In genomic region chr19:36833788-36834531, GRCm38 (mm10) we compare ENCODE assay signal across 8 mouse cellular contexts. TPM values are rescaled to one million over a fixed set of nuclear protein-coding genes. Genes with fewer than 3 reads are reported as not detected.
DNase-seq lines count a peak whose midpoint lies in the region; ATAC-seq and TF ChIP-seq lines count a peak whose summit lies in the region.

Gene Tnks2, plus strand, starts transcription at chr19:36834232.

- H3K4me2 ChIP-seq in forebrain, embryonic 16.5 days (ENCODE audit: low read length) = peak within 1 kb of the TSS; percentile 98
- H3K4me2 ChIP-seq in lung, embryonic 14.5 days = peak within 1 kb of the TSS; percentile 74

- peaks cover 2% of the 10 kb centered on the region; the same call in 1 of the 2 replicates for H3K36me3 ChIP-seq in ES-E14 (ENCODE audit: control insufficient read depth, insufficient read depth, low read length, poor library complexity, severe bottlenecking)
- no peaks in the 10 kb centered on the region for H3K36me3 ChIP-seq in forebrain, embryonic 16.5 days (ENCODE audit: control insufficient read depth, insufficient read depth)
- H3K36me3 ChIP-seq in lung, embryonic 14.5 days (ENCODE audit: insufficient read depth) = peaks cover 10% of the 10 kb centered on the region; the same call in 1 of the 2 replicates
- no peaks in the 10 kb centered on the region for H3K36me3 ChIP-seq in thymus, adult 2 months (ENCODE audit: control insufficient read depth, insufficient read depth, low read length)

- intact Hi-C loops in heart, postnatal 36 days (cut with DNase I) = loop anchor here (2.0 to 5.0 kb wide), 2 partner anchors 15 to 83 kb away; partner anchors contain the start of gene Fgfbp3

- peak; percentile 95 for DNase-seq in ES-E14 (ENCODE audit: low read depth, low spot score)
- peak; percentile 96 for DNase-seq in cerebellum, adult 11-12 months
- DNase-seq in heart, postnatal 36 days = peak; percentile 95 to 96
- DNase-seq in layer of hippocampus, adult 2 months (ENCODE audit: low spot score in 2 of 2) = peak; percentile 94 to 97
- peak; percentile 99 for DNase-seq in lung, embryonic 14.5 days
- peak; percentile 95 for DNase-seq in thymus, adult 2 months

- ATAC-seq in forebrain, embryonic 16.5 days = peak; percentile 95
- peak; percentile 96 for ATAC-seq in lung, embryonic 14.5 days (ENCODE audit: insufficient read depth)

- H3K4me3 ChIP-seq in ES-E14 (ENCODE audit: insufficient read depth in 1 of 2, low read depth in 1 of 2, low read length in 2 of 2, poor library complexity in 1 of 2, severe bottlenecking in 1 of 2) = peak within 1 kb of the TSS; percentile 94 to 96
- H3K4me3 ChIP-seq in forebrain, embryonic 16.5 days (replicated peaks; ENCODE audit: low read length) = peak within 1 kb of the TSS; percentile 96
- H3K4me3 ChIP-seq in layer of hippocampus, adult 2 months = peak within 1 kb of the TSS; percentile 90
- peak within 1 kb of the TSS; percentile 99 for H3K4me3 ChIP-seq in lung, embryonic 14.5 days (ENCODE audit: low read depth, low read length)
- peak within 1 kb of the TSS; percentile 98 for H3K4me3 ChIP-seq in olfactory bulb, adult 2 months (ENCODE audit: insufficient read depth, low read depth, low read length)
- H3K4me3 ChIP-seq in thymus, adult 2 months (ENCODE audit: control insufficient read depth, insufficient read depth, low read length) = peak within 1 kb of the TSS; percentile 91

- in situ Hi-C loops in ES-E14 (cut with MboI; ENCODE audit: low sequenced_read_pairs in 2 of 2, unreplicated experiment in 2 of 2) = no loop called here

- TF ChIP-seq CTCF in layer of hippocampus, adult 2 months (conservative IDR thresholded peaks at IDR 0.05) = no peak
- no peak for TF ChIP-seq CTCF in lung, embryonic 14.5 days (IDR thresholded peaks at IDR 0.05; ENCODE audit: low read depth)
- TF ChIP-seq CTCF in olfactory bulb, adult 2 months (IDR thresholded peaks at IDR 0.05; ENCODE audit: insufficient read depth, low read depth, low read length) = no peak
- peak; percentile 77; the same call in 1 of the 2 replicates for TF ChIP-seq CTCF in thymus, adult 2 months (IDR thresholded peaks at IDR 0.05; ENCODE audit: borderline replicate concordance, control insufficient read depth, extremely low read depth, insufficient read depth, low read length, poor library complexity)

- WGBS in forebrain, embryonic 16.5 days = 0% methylated on average over 61 of the region's 73 CpGs
- WGBS in lung, embryonic 14.5 days = under 1% methylated on average over 73 of the region's 73 CpGs
- under 1% methylated on average over 73 of the region's 73 CpGs for WGBS in olfactory bulb, adult 2 months
- WGBS in thymus, adult 2 months = under 1% methylated on average over 73 of the region's 73 CpGs

- H3K4me1 ChIP-seq in ES-E14 (ENCODE audit: control insufficient read depth in 2 of 2, insufficient read depth in 2 of 2, low read length in 2 of 2, poor library complexity in 1 of 2) = peaks cover 0 to 5% of the 10 kb centered on the region in 2 experiments; a peak in 2 of 4 replicates
- peaks cover 20% of the 10 kb centered on the region for H3K4me1 ChIP-seq in forebrain, embryonic 16.5 days (replicated peaks; ENCODE audit: control insufficient read depth, insufficient read depth, low read length)
- H3K4me1 ChIP-seq in lung, embryonic 14.5 days (ENCODE audit: insufficient read depth) = no peaks in the 10 kb centered on the region
- H3K4me1 ChIP-seq in olfactory bulb, adult 2 months (ENCODE audit: control insufficient read depth, insufficient read depth, low read length) = peaks cover 8% of the 10 kb centered on the region
- peaks cover 9% of the 10 kb centered on the region for H3K4me1 ChIP-seq in thymus, adult 2 months (replicated peaks; ENCODE audit: control insufficient read depth, insufficient read depth, low read length)

- H3K9ac ChIP-seq in ES-E14 (ENCODE audit: insufficient read depth, low read depth, low read length, poor library complexity, severe bottlenecking) = peak within 1 kb of the TSS; percentile 95
- H3K9ac ChIP-seq in forebrain, embryonic 16.5 days (replicated peaks; ENCODE audit: low read depth, low read length) = peak within 1 kb of the TSS; percentile 96
- H3K9ac ChIP-seq in lung, embryonic 14.5 days = peak within 1 kb of the TSS; percentile 99

- TF ChIP-seq POLR2A in olfactory bulb, adult 2 months (IDR thresholded peaks at IDR 0.05; ENCODE audit: insufficient read depth, low read depth, low read length) = peak; percentile 94
- peak; percentile 94 for TF ChIP-seq POLR2A in thymus, adult 2 months (IDR thresholded peaks at IDR 0.05; ENCODE audit: control insufficient read depth, extremely low read depth, insufficient read depth, low read length, poor library complexity)

- no peaks in the 10 kb centered on the region for H3K27me3 ChIP-seq in forebrain, embryonic 16.5 days (replicated peaks; ENCODE audit: control insufficient read depth, insufficient read depth, low read length)
- no peaks in the 10 kb centered on the region for H3K27me3 ChIP-seq in lung, embryonic 14.5 days (ENCODE audit: insufficient read depth, low read length)
- no peaks in the 10 kb centered on the region for H3K27me3 ChIP-seq in thymus, adult 2 months (ENCODE audit: control insufficient read depth, insufficient read depth, low read length)

- peak within 1 kb of the TSS; percentile 87 for H3K27ac ChIP-seq in ES-E14 (ENCODE audit: insufficient read depth, low read depth, low read length, poor library complexity, severe bottlenecking)
- peak within 1 kb of the TSS; percentile 93 for H3K27ac ChIP-seq in forebrain, embryonic 16.5 days (ENCODE audit: low read length)
- H3K27ac ChIP-seq in layer of hippocampus, adult 2 months = peak within 1 kb of the TSS; percentile 95
- H3K27ac ChIP-seq in lung, embryonic 14.5 days (ENCODE audit: low read depth) = peak within 1 kb of the TSS; percentile 96
- peak within 1 kb of the TSS; percentile 92 for H3K27ac ChIP-seq in olfactory bulb, adult 2 months (ENCODE audit: insufficient read depth, low read depth, low read length)
- peak within 1 kb of the TSS; percentile 60 for H3K27ac ChIP-seq in thymus, adult 2 months (ENCODE audit: control insufficient read depth, insufficient read depth, low read length)

- H3K9me3 ChIP-seq in ES-E14 (ENCODE audit: control insufficient read depth, insufficient read depth, low read depth, low read length) = no peaks in the 10 kb centered on the region
- no peaks in the 10 kb centered on the region for H3K9me3 ChIP-seq in forebrain, embryonic 16.5 days (ENCODE audit: control insufficient read depth, low read length)
- no peaks in the 10 kb centered on the region for H3K9me3 ChIP-seq in lung, embryonic 14.5 days (ENCODE audit: low read depth, low read length)

TF ChIP-seq in ES-E14, 5 proteins besides CTCF, POLR2A, EP300 and RAD21:
- peak; percentile 75; the same call in 1 of the 2 replicates for TF ChIP-seq HCFC1 (IDR thresholded peaks at IDR 0.05; ENCODE audit: borderline replicate concordance, insufficient read depth, low read length)
- no peak for TF ChIP-seq ZC3H11A (IDR thresholded peaks at IDR 0.05; ENCODE audit: borderline replicate concordance, low read depth, low read length)
- TF ChIP-seq ZNF384 (IDR thresholded peaks at IDR 0.05; ENCODE audit: low read depth, low read length) = no peak
- 0 out of 2 replicates have a peak, but pooled peaks have one; percentile 12 for TF ChIP-seq CHD2 (IDR thresholded peaks at IDR 0.05; ENCODE audit: low read depth, low read length)
- no peak for TF ChIP-seq MAFK (IDR thresholded peaks at IDR 0.05; ENCODE audit: insufficient read depth, low read depth, low read length)

RNA-seq across cellular contexts. Expression of gene Tnks2, which starts in this region (rescaled TPM):
- 289 and 434 TPM in 2 replicates for total RNA-seq in ES-E14 (2012; rRNA removed)
- 43.4 and 45.8 TPM in 2 replicates for polyA plus RNA-seq in forebrain, embryonic 16.5 days (2015; fragmentation: Nextera tagmentation; extraction: Ambion mirVana)
- total RNA-seq in heart, postnatal 36 days (2021) = 10 to 100 TPM; 79.1 to 83.4 TPM
- total RNA-seq in layer of hippocampus, adult 2 months (2021) = 100 to 1,000 TPM; 123 TPM
- polyA plus RNA-seq in lung, embryonic 14.5 days (2014; fragmentation: Nextera tagmentation; extraction: Ambion mirVana) = 81.7 and 87.2 TPM in 2 replicates
- 75.8 TPM in 1 of 2 replicates, not detected in the other for polyA plus RNA-seq in olfactory bulb, adult 2 months (2012; ENCODE audit: insufficient read depth, insufficient read length, low replicate concordance, missing spikeins)
- 46.0 and 52.9 TPM in 2 replicates for polyA plus RNA-seq in thymus, adult 2 months (2012; rRNA removed)

Comparison
In these comparisons a context has a peak if more than half of its experiments do, and no peak if none do; other contexts are left out.
1. Peak in every context shown above with its lines: DNase-seq, ATAC-seq, H3K4me3 ChIP-seq and H3K27ac ChIP-seq.